Mouse (Mus musculus): ENCODE data around the gene Gab2. TPM values are rescaled to one million over a fixed set of nuclear protein-coding genes. Genes with fewer than 3 reads are reported as not detected.
A peak's percentile ranks its signal among the peaks of the same experiment; 100 is the strongest.

Gab2 gene
- polyA plus RNA-seq, 1 experiment from 2014 or later = 16.9 TPM

DNA sequence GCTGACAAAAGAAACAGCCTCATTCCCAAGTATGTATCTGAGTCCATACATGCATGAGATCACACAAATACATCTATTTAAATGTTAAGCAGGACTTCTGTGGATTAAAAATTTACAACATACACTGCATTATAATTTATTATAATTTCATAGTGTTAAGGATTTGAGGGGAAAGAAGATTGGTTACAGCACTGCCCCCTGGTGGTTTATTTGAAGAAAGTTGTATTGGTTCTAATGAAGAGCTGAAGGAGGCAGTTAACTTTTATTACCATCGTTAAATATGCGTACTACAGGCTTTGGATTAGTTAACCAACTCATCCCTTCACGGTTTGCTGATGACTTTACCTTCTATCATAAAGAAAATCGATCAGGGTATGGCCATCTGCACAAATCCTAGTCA lies 3.9 kb downstream of the Gab2 start:
- no peak for ATAC-seq
- H3K36me3 ChIP-seq (ENCODE audit: control insufficient read depth, insufficient read depth) = no peaks in the 10 kb centered on the region
- no peak overlapping the region for H3K4me3 ChIP-seq (replicated peaks; ENCODE audit: low read length)
- H3K4me1 ChIP-seq (replicated peaks; ENCODE audit: control insufficient read depth, insufficient read depth, low read length) = peaks cover 3% of the 10 kb centered on the region
- H3K9me3 ChIP-seq (ENCODE audit: control insufficient read depth, low read length) = no peaks in the 10 kb centered on the region
- H3K27ac ChIP-seq (ENCODE audit: low read length) = no peak overlapping the region
- no peak overlapping the region for H3K4me2 ChIP-seq (ENCODE audit: low read length)
- no peaks in the 10 kb centered on the region for H3K27me3 ChIP-seq (replicated peaks; ENCODE audit: control insufficient read depth, insufficient read depth, low read length)
- WGBS = 11% methylated on average over 4 of the region's 4 CpGs
- no peak overlapping the region for H3K9ac ChIP-seq (replicated peaks; ENCODE audit: low read depth, low read length)

DNA sequence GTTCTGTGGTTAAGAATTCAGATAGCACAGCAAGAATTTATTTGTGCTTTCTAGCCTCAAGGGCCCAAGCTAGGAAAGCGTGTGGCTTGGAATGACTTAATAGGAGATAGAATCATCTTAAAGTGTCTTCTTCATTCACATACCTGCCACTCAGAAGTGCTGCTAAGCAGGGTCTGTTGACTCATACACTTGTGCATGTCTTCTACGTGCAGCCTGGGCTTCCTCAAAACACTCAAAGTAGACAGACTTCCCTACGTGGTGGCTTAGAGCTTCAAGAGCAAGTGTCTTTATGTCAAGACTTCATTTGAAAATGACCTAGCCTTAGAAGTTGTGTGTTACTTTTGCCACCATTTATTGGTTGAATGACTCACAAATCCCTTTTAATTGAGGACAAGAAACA lies 12.9 kb downstream of the Gab2 start:
- 86% methylated on average over 3 of the region's 3 CpGs for WGBS
- no peak overlapping the region for H3K4me2 ChIP-seq (ENCODE audit: low read length)
- no peaks in the 10 kb centered on the region for H3K9me3 ChIP-seq (ENCODE audit: control insufficient read depth, low read length)
- no peaks in the 10 kb centered on the region for H3K36me3 ChIP-seq (ENCODE audit: control insufficient read depth, insufficient read depth)
- no peaks in the 10 kb centered on the region for H3K27me3 ChIP-seq (replicated peaks; ENCODE audit: control insufficient read depth, insufficient read depth, low read length)
- H3K4me3 ChIP-seq (replicated peaks; ENCODE audit: low read length) = no peak overlapping the region
- no peak for ATAC-seq
- H3K9ac ChIP-seq (replicated peaks; ENCODE audit: low read depth, low read length) = no peak overlapping the region
- H3K27ac ChIP-seq (ENCODE audit: low read length) = no peak overlapping the region
- no peaks in the 10 kb centered on the region for H3K4me1 ChIP-seq (replicated peaks; ENCODE audit: control insufficient read depth, insufficient read depth, low read length)

DNA sequence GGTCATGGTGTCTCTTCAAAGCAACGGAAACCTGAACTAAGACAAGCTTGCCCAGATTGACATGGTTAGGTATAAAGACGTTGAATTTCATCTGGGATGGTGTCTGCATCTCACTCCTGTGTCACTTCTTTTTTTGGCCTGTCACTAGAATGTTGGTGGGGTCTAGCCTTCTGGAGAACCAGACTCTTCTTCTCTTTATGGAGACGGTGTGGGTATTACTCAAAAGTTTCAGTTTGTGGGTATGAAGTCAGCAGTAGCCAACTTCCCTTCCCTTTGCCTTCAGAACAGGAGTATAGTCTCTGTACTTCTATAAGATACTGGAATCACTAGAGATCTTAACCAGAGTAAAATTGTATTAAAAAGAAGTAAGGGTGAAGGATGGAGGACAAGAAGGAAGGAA lies 26.7 kb downstream of the Gab2 start:
- Histone ChIP-seq H3K9ac (replicated peaks; ENCODE audit: low read depth, low read length) (no peak overlapping the region), H3K9me3 (ENCODE audit: control insufficient read depth, low read length) (no peaks in the 10 kb centered on the region), H3K27me3 (replicated peaks; ENCODE audit: control insufficient read depth, insufficient read depth, low read length) (no peaks in the 10 kb centered on the region), H3K4me2 (ENCODE audit: low read length) (no peak overlapping the region), H3K36me3 (ENCODE audit: control insufficient read depth, insufficient read depth) (no peaks in the 10 kb centered on the region), H3K4me3 (replicated peaks; ENCODE audit: low read length) (no peak overlapping the region), H3K27ac (ENCODE audit: low read length) (no peak overlapping the region), H3K4me1 (replicated peaks; ENCODE audit: control insufficient read depth, insufficient read depth, low read length) (no peaks in the 10 kb centered on the region)
- ATAC-seq = no peak
- 90% methylated on average over 3 of the region's 3 CpGs for WGBS

DNA sequence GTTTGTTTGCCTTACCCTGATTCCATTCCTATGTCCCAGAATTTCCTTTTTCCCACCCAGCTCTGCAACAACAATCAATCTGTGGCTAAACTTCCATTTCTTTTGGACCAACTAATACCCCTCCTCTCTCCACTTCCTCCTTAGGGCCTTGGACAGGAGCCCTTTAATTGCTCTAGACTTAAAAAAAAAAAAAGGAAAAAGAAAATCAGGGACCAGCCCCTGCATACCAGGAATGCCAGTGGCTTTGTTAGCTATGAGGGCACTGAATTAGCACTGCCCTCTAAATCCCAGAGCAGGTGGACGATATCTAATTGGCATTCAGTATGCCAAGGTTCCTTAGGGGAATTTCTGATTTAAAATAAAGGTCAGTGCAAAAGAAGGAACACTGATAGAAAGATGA lies 47.6 kb downstream of the Gab2 start:
- no peaks in the 10 kb centered on the region for H3K36me3 ChIP-seq (ENCODE audit: control insufficient read depth, insufficient read depth)
- H3K27ac ChIP-seq (ENCODE audit: low read length) = no peak overlapping the region
- H3K9me3 ChIP-seq (ENCODE audit: control insufficient read depth, low read length) = no peaks in the 10 kb centered on the region
- H3K27me3 ChIP-seq (replicated peaks; ENCODE audit: control insufficient read depth, insufficient read depth, low read length) = no peaks in the 10 kb centered on the region
- WGBS = 0% methylated on average over 1 of the region's 1 CpGs
- H3K4me1 ChIP-seq (replicated peaks; ENCODE audit: control insufficient read depth, insufficient read depth, low read length) = no peaks in the 10 kb centered on the region
- no peak overlapping the region for H3K4me3 ChIP-seq (replicated peaks; ENCODE audit: low read length)
- ATAC-seq = no peak
- H3K4me2 ChIP-seq (ENCODE audit: low read length) = no peak overlapping the region
- no peak overlapping the region for H3K9ac ChIP-seq (replicated peaks; ENCODE audit: low read depth, low read length)

DNA sequence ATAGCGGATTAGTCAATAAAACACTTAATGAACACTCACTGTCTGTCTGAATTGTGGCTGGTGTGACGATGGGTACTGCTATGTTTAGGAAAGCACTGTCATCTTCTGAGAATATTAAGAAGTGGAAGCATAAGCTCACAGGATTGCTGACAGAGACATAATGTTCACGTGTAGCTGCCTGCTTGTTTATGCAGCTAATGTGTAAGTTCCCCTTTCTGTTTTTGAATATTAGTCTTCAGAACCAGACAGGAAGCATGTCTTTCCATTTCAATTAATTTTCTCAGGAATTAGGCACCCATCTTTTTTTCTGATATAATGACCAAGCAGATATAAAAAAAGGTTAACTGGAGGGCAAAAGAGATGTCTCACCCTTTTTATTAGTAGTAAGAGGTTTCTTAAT lies 55.1 kb downstream of the Gab2 start:
- Histone ChIP-seq H3K4me1 (replicated peaks; ENCODE audit: control insufficient read depth, insufficient read depth, low read length) (no peaks in the 10 kb centered on the region), H3K36me3 (ENCODE audit: control insufficient read depth, insufficient read depth) (peaks cover 2% of the 10 kb centered on the region; the same call in 1 of the 2 replicates), H3K27me3 (replicated peaks; ENCODE audit: control insufficient read depth, insufficient read depth, low read length) (no peaks in the 10 kb centered on the region), H3K27ac (ENCODE audit: low read length) (no peak overlapping the region), H3K4me2 (ENCODE audit: low read length) (no peak overlapping the region), H3K9me3 (ENCODE audit: control insufficient read depth, low read length) (peaks cover 5% of the 10 kb centered on the region; the same call in 1 of the 2 replicates), H3K9ac (replicated peaks; ENCODE audit: low read depth, low read length) (no peak overlapping the region), H3K4me3 (replicated peaks; ENCODE audit: low read length) (no peak overlapping the region)
- no peak for ATAC-seq
- WGBS = 72% methylated on average over 3 of the region's 3 CpGs

DNA sequence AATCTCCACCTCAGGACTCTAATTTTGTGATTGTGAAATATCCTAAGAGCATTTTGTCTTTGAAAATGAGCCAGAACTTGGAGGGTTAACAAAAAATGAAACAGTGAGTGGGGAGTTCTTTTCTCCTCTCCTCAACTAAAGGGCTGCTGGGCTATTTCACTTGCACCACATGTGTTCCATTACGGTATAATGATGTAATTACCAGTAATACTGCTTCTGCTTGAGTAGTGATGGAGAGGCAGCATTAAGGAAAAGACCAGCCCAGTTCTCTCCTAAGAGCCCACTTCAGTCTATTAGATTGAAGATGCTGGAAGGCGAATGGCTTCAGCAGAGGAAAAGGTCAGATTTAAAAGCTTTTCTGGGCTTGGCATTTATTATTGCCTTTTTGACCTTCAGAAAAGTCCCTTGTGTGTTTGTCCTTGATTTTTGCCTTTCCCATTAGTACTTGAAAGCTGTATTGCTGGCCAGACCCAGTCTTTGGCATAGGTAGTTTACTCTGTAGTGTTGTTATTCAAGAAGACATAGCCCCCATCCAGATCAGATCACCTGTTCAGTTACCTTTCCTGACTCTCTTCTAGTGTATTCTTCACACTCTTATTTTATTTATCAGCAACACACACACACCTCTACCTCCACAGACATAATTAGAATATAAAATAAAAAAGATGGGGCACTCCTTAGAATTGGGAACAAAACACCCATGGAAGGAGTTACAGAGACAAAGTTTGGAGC lies 69.9 kb downstream of the Gab2 start:
- peak; percentile 79 for ATAC-seq
- Histone ChIP-seq H3K36me3 (ENCODE audit: control insufficient read depth, insufficient read depth) (no peaks in the 10 kb centered on the region), H3K4me2 (ENCODE audit: low read length) (no peak overlapping the region), H3K4me3 (replicated peaks; ENCODE audit: low read length) (no peak overlapping the region), H3K27me3 (replicated peaks; ENCODE audit: control insufficient read depth, insufficient read depth, low read length) (no peaks in the 10 kb centered on the region), H3K9me3 (ENCODE audit: control insufficient read depth, low read length) (no peaks in the 10 kb centered on the region), H3K4me1 (replicated peaks; ENCODE audit: control insufficient read depth, insufficient read depth, low read length) (peaks cover 9% of the 10 kb centered on the region), H3K9ac (replicated peaks; ENCODE audit: low read depth, low read length) (no peak overlapping the region), H3K27ac (ENCODE audit: low read length) (no peak overlapping the region)
- 23% methylated on average over 2 of the region's 2 CpGs for WGBS

DNA sequence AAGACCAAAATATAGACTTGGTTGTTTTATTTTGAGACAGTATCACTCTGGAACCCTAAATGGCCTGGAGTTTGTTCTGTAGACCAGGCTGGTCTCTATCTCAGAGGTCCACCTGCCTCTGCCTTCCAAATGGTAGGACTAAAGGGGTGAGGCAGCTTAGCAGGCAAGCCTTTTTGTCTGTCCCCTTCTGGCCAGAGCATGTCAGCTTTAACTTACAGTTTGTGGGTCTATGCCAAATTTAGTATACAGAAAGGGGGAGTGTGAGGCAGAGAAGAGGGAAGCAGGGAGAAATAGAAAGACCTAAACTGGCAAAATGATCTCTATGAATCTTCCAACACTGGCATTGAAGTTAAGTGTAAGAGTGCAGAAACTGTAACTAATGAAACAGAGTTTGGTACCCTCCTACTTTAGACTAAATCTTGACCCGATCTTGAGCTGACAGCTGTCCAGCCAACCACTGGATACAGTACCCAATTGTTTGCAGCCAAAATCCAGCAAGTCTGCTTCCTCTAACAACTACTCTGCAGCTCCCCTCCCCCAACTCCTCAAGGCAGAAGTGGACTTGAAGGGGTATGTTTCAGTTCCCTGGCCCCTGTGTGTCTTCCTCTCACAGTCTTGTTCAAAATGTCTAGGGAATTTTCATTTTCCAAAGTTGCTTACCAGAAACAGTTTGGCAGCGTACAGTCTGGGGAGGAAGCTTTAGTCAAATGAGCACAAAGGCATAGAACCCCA lies 73.5 kb downstream of the Gab2 start:
- Histone ChIP-seq H3K4me1 (replicated peaks; ENCODE audit: control insufficient read depth, insufficient read depth, low read length) (peaks cover 9% of the 10 kb centered on the region), H3K27ac (ENCODE audit: low read length) (no peak overlapping the region), H3K36me3 (ENCODE audit: control insufficient read depth, insufficient read depth) (no peaks in the 10 kb centered on the region), H3K4me2 (ENCODE audit: low read length) (no peak overlapping the region), H3K9ac (replicated peaks; ENCODE audit: low read depth, low read length) (no peak overlapping the region), H3K27me3 (replicated peaks; ENCODE audit: control insufficient read depth, insufficient read depth, low read length) (no peaks in the 10 kb centered on the region), H3K9me3 (ENCODE audit: control insufficient read depth, low read length) (no peaks in the 10 kb centered on the region), H3K4me3 (replicated peaks; ENCODE audit: low read length) (no peak overlapping the region)
- WGBS = 72% methylated on average over 2 of the region's 2 CpGs
- no peak for ATAC-seq

DNA sequence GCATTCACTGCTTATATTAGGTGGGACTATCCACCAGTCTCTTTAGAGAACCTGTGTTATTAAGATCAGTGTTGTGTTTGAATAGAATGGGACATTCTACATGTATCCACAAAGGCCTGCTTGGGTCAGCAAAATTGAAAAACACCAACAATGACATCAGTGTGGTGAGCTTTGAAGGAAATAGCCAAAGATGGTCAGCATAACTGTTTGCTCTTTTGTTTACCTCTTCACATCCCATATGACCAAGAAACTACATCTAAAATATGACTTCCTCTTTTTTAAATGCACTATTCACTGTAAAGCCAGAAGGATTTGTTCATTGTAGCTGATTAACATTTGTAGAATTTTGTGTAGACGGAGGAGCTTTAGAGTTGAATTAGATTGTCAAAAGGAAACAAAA lies 82.9 kb downstream of the Gab2 start:
- no peak for ATAC-seq
- WGBS = 34% methylated on average over 1 of the region's 1 CpGs
- H3K27me3 ChIP-seq (replicated peaks; ENCODE audit: control insufficient read depth, insufficient read depth, low read length) = no peaks in the 10 kb centered on the region
- no peak overlapping the region for H3K4me3 ChIP-seq (replicated peaks; ENCODE audit: low read length)
- no peak overlapping the region for H3K4me2 ChIP-seq (ENCODE audit: low read length)
- no peaks in the 10 kb centered on the region for H3K4me1 ChIP-seq (replicated peaks; ENCODE audit: control insufficient read depth, insufficient read depth, low read length)
- H3K9ac ChIP-seq (replicated peaks; ENCODE audit: low read depth, low read length) = no peak overlapping the region
- H3K9me3 ChIP-seq (ENCODE audit: control insufficient read depth, low read length) = no peaks in the 10 kb centered on the region
- no peaks in the 10 kb centered on the region for H3K36me3 ChIP-seq (ENCODE audit: control insufficient read depth, insufficient read depth)
- H3K27ac ChIP-seq (ENCODE audit: low read length) = no peak overlapping the region

DNA sequence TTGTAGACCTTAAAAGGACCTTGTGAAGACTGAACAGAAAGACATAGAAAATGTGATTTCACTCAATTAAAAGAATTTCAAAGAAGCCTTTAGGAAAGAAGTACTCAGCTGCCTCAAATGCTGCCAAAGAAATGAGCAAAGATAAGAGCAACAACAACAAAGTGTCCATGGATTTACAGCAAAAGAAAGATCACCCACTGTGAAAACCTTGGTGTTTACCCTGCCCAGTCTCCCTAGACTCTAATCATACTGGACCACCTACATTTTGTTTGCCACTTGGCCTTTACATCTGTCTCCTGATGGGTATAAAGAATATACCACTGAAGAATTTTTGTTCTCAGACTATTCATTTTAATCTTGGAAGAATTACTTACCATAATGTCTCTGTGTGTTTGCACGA lies 89.7 kb downstream of the Gab2 start:
- no peak overlapping the region for H3K9ac ChIP-seq (replicated peaks; ENCODE audit: low read depth, low read length)
- no peaks in the 10 kb centered on the region for H3K27me3 ChIP-seq (replicated peaks; ENCODE audit: control insufficient read depth, insufficient read depth, low read length)
- H3K4me3 ChIP-seq (replicated peaks; ENCODE audit: low read length) = no peak overlapping the region
- H3K27ac ChIP-seq (ENCODE audit: low read length) = no peak overlapping the region
- ATAC-seq = no peak
- H3K9me3 ChIP-seq (ENCODE audit: control insufficient read depth, low read length) = no peaks in the 10 kb centered on the region
- no peaks in the 10 kb centered on the region for H3K36me3 ChIP-seq (ENCODE audit: control insufficient read depth, insufficient read depth)
- WGBS = 80% methylated on average over 1 of the region's 1 CpGs
- no peaks in the 10 kb centered on the region for H3K4me1 ChIP-seq (replicated peaks; ENCODE audit: control insufficient read depth, insufficient read depth, low read length)
- no peak overlapping the region for H3K4me2 ChIP-seq (ENCODE audit: low read length)

Measured in forebrain, embryonic 16.5 days (tissue).